Mouse (Mus musculus): ENCODE data around the gene Rgs9. TPM values are rescaled to one million over a fixed set of nuclear protein-coding genes. Genes with fewer than 3 reads are reported as not detected.
"Not testable (repeated sequence)": the region's sequence is repeated elsewhere in the genome, so short reads cannot be mapped to it uniquely, and the experiment has no call there.

Rgs9 gene
- total RNA-seq, 1 experiment from 2014 or later = 0.35 TPM

- ATAC-seq (ENCODE audit: extremely low read depth, insufficient number of reproducible peaks, low FRiP score, poor library complexity, severe bottlenecking) = no peak
Observed at GRCm38 (mm10) chr11:109319471-109319870, 21.5 kb upstream of the Rgs9 start.

DNA sequence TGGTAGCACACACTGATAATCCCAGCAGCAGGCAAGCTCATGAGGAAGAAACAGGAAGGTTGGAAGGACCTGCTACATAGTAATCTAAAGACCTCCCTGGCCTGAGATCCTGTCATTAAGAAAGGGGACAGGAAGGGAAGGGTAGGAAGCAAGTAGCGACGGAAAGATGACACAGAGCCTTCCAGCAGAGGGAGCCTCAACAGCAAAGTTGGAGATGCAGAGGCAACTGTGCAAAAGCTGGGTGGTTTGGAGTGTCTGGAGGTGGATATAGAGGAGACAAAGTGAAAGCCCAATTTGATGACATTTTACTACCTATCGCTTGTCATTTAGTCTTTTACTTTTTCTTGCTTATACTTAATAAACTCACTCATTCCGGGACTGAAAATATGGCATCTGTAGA lies 19.0 kb upstream of the Rgs9 start:
- peak; percentile 49; the same call in 1 of the 2 replicates for ATAC-seq (ENCODE audit: extremely low read depth, insufficient number of reproducible peaks, low FRiP score, poor library complexity, severe bottlenecking)

GRCm38 (mm10) chr11:109311885-109312605 lies 14.1 kb upstream of the Rgs9 start:
- peak; percentile 83 for ATAC-seq (ENCODE audit: extremely low read depth, insufficient number of reproducible peaks, low FRiP score, poor library complexity, severe bottlenecking)

- no peak for ATAC-seq (ENCODE audit: extremely low read depth, insufficient number of reproducible peaks, low FRiP score, poor library complexity, severe bottlenecking)
Observed at GRCm38 (mm10) chr11:109305680-109306079, 7.8 kb upstream of the Rgs9 start.

DNA sequence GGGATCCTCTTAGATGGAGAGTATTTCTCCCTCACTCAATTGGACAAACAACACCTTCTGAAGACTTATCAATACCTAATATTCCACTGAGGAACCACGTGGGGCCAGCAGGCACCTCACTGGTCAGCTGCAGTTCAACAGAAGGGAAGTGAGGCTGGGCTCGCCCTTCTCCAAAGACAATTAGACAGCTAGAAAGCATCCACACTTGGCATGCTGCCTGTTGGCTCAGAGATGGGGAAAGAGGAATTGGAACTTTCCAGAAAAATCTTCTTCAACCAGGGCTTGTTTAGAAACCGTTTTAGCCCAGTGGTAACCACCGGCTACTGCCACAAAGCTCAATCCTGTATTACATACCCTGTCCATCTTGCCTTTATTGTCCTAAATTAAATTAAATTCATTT lies 4.4 kb upstream of the Rgs9 start:
- no peak for ATAC-seq (ENCODE audit: extremely low read depth, insufficient number of reproducible peaks, low FRiP score, poor library complexity, severe bottlenecking)

GRCm38 (mm10) chr11:109297031-109297430 lies 898 bp downstream of the Rgs9 start:
- ATAC-seq (ENCODE audit: extremely low read depth, insufficient number of reproducible peaks, low FRiP score, poor library complexity, severe bottlenecking) = no peak

GRCm38 (mm10) chr11:109292056-109292455 lies 5.9 kb downstream of the Rgs9 start:
- no peak for ATAC-seq (ENCODE audit: extremely low read depth, insufficient number of reproducible peaks, low FRiP score, poor library complexity, severe bottlenecking)

DNA sequence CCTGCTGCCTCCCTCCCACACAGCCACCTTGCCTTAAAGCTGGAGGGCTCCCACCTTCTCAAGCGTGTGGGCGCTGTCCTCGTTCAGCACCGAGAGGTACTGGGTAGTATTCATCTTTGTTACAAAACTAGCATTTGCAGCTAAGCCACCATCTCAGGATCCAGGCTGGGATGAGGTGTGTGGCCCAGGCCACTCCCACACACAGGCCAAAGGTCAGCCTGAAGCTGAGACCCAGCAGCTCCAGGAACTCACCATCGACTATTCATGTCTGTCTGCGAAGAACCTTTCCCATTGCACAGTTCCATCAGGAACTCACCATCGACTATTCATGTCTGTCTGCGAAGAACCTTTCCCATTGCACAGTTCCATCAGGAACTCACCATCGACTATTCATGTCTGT lies 8.6 kb downstream of the Rgs9 start:
- ATAC-seq (ENCODE audit: extremely low read depth, insufficient number of reproducible peaks, low FRiP score, poor library complexity, severe bottlenecking) = not testable (repeated sequence)

DNA sequence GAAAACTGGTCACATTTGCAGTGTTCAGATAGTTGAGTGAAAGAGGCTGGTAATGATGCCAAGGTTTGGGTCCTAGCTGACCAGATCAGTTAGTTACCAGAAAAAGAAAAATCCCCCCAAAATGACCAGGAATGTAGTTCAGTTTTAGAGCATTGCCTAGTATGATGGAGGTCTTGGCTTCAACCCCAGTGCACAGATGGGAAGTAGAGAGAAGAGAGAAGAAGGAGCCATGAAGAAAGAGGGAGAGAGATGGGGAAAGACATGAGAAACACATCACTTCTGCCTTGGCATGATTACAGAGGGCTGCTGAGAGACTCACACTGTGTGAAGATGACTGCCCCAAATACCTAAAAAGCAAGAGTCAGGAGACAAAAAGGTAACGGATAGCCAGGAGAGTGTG lies 13.1 kb downstream of the Rgs9 start:
- no peak for ATAC-seq (ENCODE audit: extremely low read depth, insufficient number of reproducible peaks, low FRiP score, poor library complexity, severe bottlenecking)

DNA sequence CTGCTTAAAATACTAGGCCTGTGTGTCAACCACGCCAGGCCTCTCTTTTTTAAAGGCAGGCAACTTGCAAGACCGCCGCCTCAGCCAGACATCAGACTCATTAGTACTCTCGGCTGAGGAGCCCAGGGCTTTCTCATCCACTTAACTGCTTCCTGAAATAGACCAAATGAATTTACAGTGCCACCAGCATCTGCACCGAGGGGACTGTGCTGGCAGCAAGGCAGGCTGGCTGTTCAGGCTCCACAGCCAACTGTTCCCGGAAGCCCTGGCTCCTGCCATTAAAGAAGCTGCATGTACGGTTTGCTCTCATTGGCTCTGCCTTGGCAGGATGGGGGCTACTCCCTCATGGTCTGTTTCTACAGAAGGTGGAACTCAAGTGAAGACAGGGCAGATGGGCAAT lies 19.7 kb downstream of the Rgs9 start:
- no peak for ATAC-seq (ENCODE audit: extremely low read depth, insufficient number of reproducible peaks, low FRiP score, poor library complexity, severe bottlenecking)

- ATAC-seq (ENCODE audit: extremely low read depth, insufficient number of reproducible peaks, low FRiP score, poor library complexity, severe bottlenecking) = no peak
Observed at GRCm38 (mm10) chr11:109271399-109271798, 26.5 kb downstream of the Rgs9 start.

- no peak for ATAC-seq (ENCODE audit: extremely low read depth, insufficient number of reproducible peaks, low FRiP score, poor library complexity, severe bottlenecking)
Observed at GRCm38 (mm10) chr11:109270366-109270765, 27.6 kb downstream of the Rgs9 start.

DNA sequence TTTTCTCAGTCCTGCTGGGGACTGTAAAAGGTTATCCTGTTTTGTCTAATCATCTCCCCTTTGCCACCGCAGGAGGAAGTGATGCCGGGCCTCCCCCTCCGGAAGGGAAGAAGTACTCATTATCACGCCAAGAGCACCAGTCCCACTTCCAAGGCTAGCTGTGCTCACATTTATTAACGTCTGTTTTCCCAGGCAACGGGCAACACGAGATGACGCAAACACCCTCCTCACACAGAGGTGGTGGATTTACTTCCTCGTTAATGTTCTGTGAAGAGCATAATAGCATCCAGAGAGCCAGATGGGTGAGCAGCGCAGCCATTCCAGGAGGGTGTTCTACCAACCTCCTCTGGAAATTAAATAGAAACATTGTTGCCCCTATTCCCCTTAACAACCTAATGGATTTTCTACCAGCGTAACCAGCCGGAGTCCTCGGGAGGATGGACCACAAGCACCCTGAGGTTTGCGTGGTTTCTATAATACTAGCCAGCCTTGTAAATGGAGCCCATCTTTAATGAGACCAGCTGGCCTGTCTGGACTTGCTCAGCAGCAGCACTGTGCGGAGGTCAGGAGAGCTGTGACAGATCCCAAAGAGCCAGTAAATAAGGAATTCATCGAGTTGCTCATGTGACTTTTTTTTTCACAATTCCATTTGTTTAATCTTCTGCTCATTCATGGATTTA lies 28.1 kb downstream of the Rgs9 start:
- ATAC-seq (ENCODE audit: extremely low read depth, insufficient number of reproducible peaks, low FRiP score, poor library complexity, severe bottlenecking) = no peak

GRCm38 (mm10) chr11:109269283-109269661 lies 28.7 kb downstream of the Rgs9 start:
- no peak for ATAC-seq (ENCODE audit: extremely low read depth, insufficient number of reproducible peaks, low FRiP score, poor library complexity, severe bottlenecking)

DNA sequence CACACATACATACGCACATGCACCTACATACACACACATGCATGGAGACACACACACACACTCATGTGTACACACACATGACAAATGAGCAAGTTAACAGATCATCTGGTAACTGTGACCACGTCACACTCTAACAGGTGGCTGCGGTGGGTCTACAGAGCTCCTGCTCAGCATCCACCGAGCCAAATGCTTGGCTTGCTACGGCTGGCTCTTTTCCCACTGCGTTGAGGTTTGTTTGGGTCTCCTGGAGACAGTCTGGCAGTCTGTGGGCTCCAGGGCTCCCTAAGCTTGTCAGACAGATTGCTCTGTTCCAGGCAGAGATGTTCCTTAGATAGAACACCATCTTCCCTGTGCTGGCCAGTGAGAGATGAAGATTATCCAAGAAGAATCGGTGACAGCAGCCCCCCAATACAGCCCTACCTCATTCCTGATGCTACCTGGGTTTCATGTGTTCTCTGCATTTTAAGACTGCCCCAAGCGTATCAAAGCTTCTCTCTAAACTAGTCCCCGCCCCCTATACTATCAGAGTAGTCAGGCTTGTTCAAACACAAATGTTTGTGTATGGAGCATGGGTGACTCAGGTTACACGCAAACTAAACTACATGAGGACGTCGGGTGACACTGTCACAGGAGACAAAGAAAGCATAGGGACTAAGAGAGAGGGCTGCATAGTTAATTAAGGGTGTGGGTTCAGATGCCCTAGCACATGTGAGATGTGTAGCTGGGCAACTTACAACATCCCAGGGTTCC lies 31.6 kb downstream of the Rgs9 start:
- ATAC-seq (ENCODE audit: extremely low read depth, insufficient number of reproducible peaks, low FRiP score, poor library complexity, severe bottlenecking) = no peak

DNA sequence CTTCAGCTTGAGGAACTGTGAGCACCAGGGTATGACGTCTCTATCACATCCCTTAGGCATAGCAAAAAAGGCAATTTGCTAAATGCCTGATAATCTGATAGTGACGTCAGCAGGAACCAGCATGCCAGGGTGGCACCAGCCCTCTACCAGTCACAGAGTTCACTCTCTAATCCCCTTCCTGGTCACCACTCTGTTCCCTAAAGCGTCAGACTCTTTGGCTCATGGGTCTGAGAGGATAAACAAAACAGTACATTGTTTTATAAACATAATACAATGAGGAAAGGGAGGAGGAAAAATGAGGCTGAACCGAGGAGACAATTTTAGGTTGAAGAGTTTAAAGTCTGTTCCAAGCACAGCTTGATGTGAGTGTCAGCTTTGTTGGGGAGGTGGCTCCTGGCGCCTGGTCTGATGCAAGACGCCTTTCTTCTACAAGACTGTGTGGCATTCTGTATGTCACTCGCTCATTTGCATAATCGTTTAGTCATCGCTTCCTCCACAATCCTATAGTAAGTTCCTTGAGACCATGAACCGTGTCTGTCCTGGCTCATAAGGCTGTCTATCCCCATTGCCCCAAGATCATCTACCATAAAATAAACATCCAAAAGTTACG lies 33.7 kb downstream of the Rgs9 start:
- no peak for ATAC-seq (ENCODE audit: extremely low read depth, insufficient number of reproducible peaks, low FRiP score, poor library complexity, severe bottlenecking)

DNA sequence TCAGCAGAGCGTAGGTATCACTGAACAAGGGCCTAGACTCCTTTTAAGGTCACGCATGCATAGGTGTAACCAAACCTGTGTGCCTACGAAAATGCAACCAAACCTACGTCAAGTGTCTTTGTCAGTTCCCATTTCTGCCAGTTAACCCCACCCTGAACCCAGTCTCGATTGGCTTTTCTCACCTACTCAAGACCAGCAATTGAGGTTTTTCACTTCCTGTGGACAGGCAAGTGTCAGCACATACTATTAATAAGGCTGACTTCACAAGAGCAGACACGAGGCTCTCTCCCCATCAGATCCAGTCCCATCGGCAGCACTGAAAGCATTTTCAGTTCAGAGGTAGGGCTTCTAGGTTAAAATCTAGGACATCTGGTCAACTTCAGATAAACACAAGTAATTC lies 37.4 kb downstream of the Rgs9 start:
- ATAC-seq (ENCODE audit: extremely low read depth, insufficient number of reproducible peaks, low FRiP score, poor library complexity, severe bottlenecking) = no peak

DNA sequence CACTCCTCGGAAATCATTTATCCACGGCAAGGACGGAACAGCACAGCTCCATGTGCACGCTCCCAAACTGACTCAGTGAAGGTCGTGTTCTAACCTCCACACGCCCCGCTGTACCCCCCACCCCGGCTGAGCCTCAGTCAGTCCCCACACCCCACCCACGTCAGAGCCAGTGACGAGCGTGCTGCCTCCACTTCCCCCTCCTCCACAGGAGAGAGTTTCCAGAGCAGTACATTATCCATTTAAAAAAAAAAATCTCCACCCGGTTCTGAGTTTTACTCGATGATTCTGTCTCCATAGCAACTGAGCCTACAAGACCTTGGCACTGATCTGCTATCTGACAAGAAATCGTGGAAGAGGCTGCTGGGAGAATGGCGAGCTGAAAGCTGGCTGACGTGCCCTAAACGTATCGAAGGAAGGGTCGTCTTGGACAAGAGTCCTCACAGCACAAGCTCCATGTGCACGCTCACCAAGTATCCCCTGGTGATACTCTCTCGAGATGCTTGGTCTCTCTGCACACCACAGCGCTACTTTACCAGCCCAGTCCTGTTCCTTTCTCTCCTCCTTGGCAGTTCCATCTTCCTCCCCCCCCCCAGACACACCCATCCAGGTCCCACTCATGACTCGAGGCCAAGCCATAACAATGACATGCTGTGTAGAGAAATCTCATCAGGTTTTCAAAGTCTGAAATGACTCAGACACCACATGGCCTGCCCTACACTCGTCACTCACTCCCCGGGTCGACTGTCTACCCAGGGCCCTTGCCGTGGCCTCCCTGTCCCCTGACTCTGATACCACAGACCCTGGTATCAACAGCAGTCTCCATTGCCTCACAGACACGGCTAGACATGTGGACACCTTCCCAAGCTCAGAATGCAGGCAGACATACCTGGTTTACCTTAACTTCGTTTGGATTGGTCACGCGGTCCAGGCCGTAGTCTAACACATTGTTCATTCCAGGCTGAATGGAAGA lies 38.7 kb downstream of the Rgs9 start:
- ATAC-seq (ENCODE audit: extremely low read depth, insufficient number of reproducible peaks, low FRiP score, poor library complexity, severe bottlenecking) = no peak

DNA sequence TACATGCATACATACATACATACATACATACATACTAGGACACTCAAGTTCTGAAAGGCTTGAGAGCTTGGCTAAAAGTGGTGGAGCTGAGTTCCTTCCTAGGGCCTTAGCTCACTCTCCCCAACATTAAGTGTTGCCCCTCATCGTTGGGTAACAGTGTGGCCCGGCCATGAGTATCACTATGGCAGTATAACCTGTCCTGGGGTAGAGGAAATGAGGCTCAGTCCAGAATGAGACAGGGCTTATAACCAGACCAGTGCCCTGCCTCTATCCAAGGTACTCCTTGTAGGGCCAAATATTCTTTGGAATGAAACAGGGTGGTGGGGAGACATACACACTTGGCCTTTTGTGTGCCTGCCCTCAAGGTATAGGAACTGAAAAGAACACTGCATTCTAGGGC lies 40.1 kb downstream of the Rgs9 start:
- ATAC-seq (ENCODE audit: extremely low read depth, insufficient number of reproducible peaks, low FRiP score, poor library complexity, severe bottlenecking) = no peak

Measured in neutrophil, adult 5-6 weeks (primary cell).